In the genomic region with DNA sequence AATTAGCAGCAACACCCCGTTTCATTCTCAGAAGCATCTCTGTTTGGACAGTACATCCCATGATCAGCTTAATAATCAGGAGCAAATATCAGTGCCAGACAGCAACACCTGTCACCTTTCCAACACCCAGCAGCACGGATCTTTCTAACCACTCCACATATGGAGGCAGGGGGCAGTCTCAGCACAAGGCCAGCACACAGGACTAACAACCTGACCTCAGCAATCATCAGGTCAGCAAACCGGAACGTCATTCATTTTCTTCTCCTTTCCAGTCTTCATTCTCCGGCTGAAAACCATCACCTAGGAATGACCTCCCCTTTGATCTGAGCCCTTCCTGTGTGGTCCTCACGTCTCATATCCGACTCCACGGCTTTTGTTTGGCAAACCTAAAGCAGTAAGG, we compare ENCODE assay signal across 8 mouse cellular contexts. TPM values are rescaled to one million over a fixed set of nuclear protein-coding genes. Genes with fewer than 3 reads are reported as not detected.
DNase-seq lines count a peak whose midpoint lies in the region; ATAC-seq lines count a peak whose summit lies in the region.

No protein-coding gene starts in this region.

- no peak overlapping the region for H3K4me3 ChIP-seq in heart, embryonic 16.5 days (ENCODE audit: low read length)

- H3K9ac ChIP-seq in heart, embryonic 16.5 days (ENCODE audit: low read length): 0 out of 2 replicates have a peak overlapping the region, but pooled peaks have one; percentile 9

- peak overlapping the region; percentile 8; the same call in 1 of the 2 replicates for H3K4me2 ChIP-seq in heart, embryonic 16.5 days (ENCODE audit: low read depth, low read length)

- no peak for ATAC-seq in heart, embryonic 16.5 days (replicated peaks; ENCODE audit: extremely low read depth, insufficient read depth, low FRiP score)

- no peaks in the 10 kb centered on the region for H3K27me3 ChIP-seq in heart, embryonic 16.5 days (ENCODE audit: control insufficient read depth, insufficient read depth, low read length)

- H3K36me3 ChIP-seq in heart, embryonic 16.5 days (ENCODE audit: control insufficient read depth, insufficient read depth): no peaks in the 10 kb centered on the region

- H3K27ac ChIP-seq in heart, embryonic 16.5 days (ENCODE audit: low read length): peak overlapping the region; percentile 77

- H3K9me3 ChIP-seq in heart, embryonic 16.5 days (replicated peaks; ENCODE audit: control insufficient read depth, low read length): no peaks in the 10 kb centered on the region

- no peak for DNase-seq in heart, adult 18-20 months
- peak; percentile 20 for DNase-seq in ES-CJ7 (ENCODE audit: low read depth, low spot score)
- peak; percentile 48 for DNase-seq in cerebellum, adult 8-10 months
- DNase-seq in mesoderm, embryonic 11.5 days (ENCODE audit: low read depth, low spot score): peak; percentile 61
- DNase-seq in urinary bladder, adult 18-20 months (ENCODE audit: low spot score in 2 of 2): no peak
- DNase-seq in adrenal gland, adult 2 months: no peak
- DNase-seq in adrenal gland, adult (ENCODE audit: inconsistent age in 2 of 2, low spot score in 1 of 2): no peak

- H3K4me1 ChIP-seq in heart, embryonic 16.5 days (ENCODE audit: control insufficient read depth, insufficient read depth, low read length): peaks cover 66% of the 10 kb centered on the region

- WGBS in heart, embryonic 16.5 days: 15% methylated on average over 8 of the region's 8 CpGs

RNA-seq across cellular contexts. Expression of a gene that starts 27.7 kb away (rescaled TPM):
- 17.2 and 18.7 TPM in 2 replicates for polyA plus RNA-seq in heart, embryonic 16.5 days (2015; fragmentation: Nextera tagmentation; extraction: Ambion mirVana)
- total RNA-seq in heart, adult 18-20 months (2021): 10 to 100 TPM; 40.2 to 41.5 TPM
- total RNA-seq in adrenal gland, adult 2 months (2021): 10 to 100 TPM; 44.5 to 62.9 TPM
- 32.9 and 37.0 TPM in 2 replicates for polyA plus RNA-seq in adrenal gland, adult 2 months (2012; rRNA removed)

Comparison
In these comparisons a context has a peak if more than half of its experiments do, and no peak if none do; other contexts are left out.
1. DNase-seq: peak in ES-CJ7 (single experiment), cerebellum, adult 8-10 months (single experiment) and mesoderm, embryonic 11.5 days (single experiment); none in heart, adult 18-20 months (0 of 2), urinary bladder, adult 18-20 months (0 of 2), adrenal gland, adult 2 months (single experiment) and adrenal gland, adult (0 of 2).